Mouse (Mus musculus) heart, embryonic 12.5 days (tissue): Measurements from ENCODE around the gene Bcl7a. TPM values are rescaled to one million over a fixed set of nuclear protein-coding genes. Genes with fewer than 3 reads are reported as not detected.
A peak's percentile ranks its signal among the peaks of the same experiment; 100 is the strongest.

ENCODE experiments used
- ATAC-seq: fragments of 200-750 bp; cut with Nextera tagmentation; 2 replicates; pipeline ENCODE4 v1.8.0; 2017; ENCODE audit warnings: moderate TSS enrichment, moderate library complexity; ENCODE audit not compliant: insufficient number of reproducible peaks, low FRiP score
- H3K27ac ChIP-seq: fragments of 300-500 bp; sonication (generic); 2 replicates; pipeline ENCODE4 v1.5.1; 2016; ENCODE audit warnings: mild to moderate bottlenecking, moderate library complexity; ENCODE audit not compliant: poor library complexity, severe bottlenecking
- H3K27me3 ChIP-seq: fragments of 300-500 bp; sonication (generic); replicated peaks from 2 replicates; pipeline ENCODE4 v1.6.1; 2016; ENCODE audit warnings: mild to moderate bottlenecking, moderate library complexity
- H3K36me3 ChIP-seq: fragments of 300-500 bp; sonication (generic); 2 replicates; pipeline ENCODE4 v1.6.1; 2016; ENCODE audit warnings: mild to moderate bottlenecking, moderate library complexity
- H3K4me1 ChIP-seq: fragments of 300-500 bp; sonication (generic); replicated peaks from 2 replicates; pipeline ENCODE4 v1.6.1; 2016; ENCODE audit warnings: mild to moderate bottlenecking
- H3K4me2 ChIP-seq: fragments of 300-500 bp; sonication (generic); 2 replicates; pipeline ENCODE4 v1.6.1; 2016; ENCODE audit warnings: mild to moderate bottlenecking, moderate library complexity
- H3K4me3 ChIP-seq: fragments of 300-500 bp; sonication (generic); 2 replicates; pipeline ENCODE4 v1.5.1; 2016; ENCODE audit warnings: mild to moderate bottlenecking
- H3K9ac ChIP-seq: fragments of 300-500 bp; sonication (generic); 2 replicates; pipeline ENCODE4 v1.6.1; 2016; ENCODE audit warnings: mild to moderate bottlenecking, moderate library complexity
- H3K9me3 ChIP-seq: fragments of 300-500 bp; sonication (generic); replicated peaks from 2 replicates; pipeline ENCODE4 v1.6.1; 2016; ENCODE audit warnings: mild to moderate bottlenecking, moderate library complexity
- WGBS: fragments of 180-500 bp; shearing (Covaris S2); methylation state at CpG from one replicate; pipeline ENCODE4 v1.1.7; 2016; 5-methylcytosine and 5-hydroxymethylcytosine counted together
- polyA plus RNA-seq: library from polyadenylated mRNA; unstranded; fragments of >200 nt; fragmentation: Nextera tagmentation; extraction: Ambion mirVana; gene quantifications from 2 replicates; pipeline ENCODE4 v1.2.1, GENCODE M21; 2016

The Bcl7a gene
- polyA plus RNA-seq, 1 experiment from 2014 or later: 16.6 TPM

DNA sequence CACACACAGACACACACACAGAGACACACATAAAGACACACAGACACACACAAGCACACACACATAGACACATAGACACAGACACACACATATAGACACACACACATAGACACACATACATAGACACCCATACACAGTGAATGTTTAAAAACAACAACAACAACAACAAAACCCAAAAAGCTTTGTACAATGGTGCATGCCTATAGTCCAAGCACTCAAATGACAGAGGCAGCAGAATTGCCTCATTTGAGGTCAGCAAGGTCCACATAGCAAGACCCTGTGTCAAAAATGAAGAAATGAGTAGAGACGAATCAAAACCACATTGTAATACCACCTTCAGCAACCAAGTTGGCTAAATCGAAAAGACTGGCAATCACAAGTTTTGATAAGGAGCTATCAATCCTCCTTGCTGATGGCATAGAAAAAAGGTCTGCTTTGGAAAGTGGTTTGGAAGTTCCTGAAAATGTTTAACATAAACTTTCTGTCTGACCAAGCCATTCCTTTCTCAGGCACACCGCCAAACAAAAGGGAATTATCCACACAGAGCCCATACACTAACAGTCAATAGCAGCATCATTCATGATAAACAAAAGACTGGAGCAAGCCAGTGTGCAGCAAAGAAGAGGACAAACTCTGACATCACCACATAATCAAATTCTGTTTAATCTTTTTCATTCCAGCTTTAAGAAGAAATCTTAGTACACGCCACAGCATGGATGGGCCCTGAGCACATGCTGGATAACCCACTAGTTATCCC is 7.3 kb upstream of the Bcl7a start:
- no peak overlapping the region for H3K9ac ChIP-seq
- H3K4me1 ChIP-seq: no peaks in the 10 kb centered on the region
- WGBS: 68% methylated on average over 4 of the region's 4 CpGs
- no peak overlapping the region for H3K4me2 ChIP-seq
- no peaks in the 10 kb centered on the region for H3K9me3 ChIP-seq
- no peaks in the 10 kb centered on the region for H3K36me3 ChIP-seq
- no peak overlapping the region for H3K27ac ChIP-seq
- ATAC-seq: no peak
- no peak overlapping the region for H3K4me3 ChIP-seq
- H3K27me3 ChIP-seq: no peaks in the 10 kb centered on the region

DNA sequence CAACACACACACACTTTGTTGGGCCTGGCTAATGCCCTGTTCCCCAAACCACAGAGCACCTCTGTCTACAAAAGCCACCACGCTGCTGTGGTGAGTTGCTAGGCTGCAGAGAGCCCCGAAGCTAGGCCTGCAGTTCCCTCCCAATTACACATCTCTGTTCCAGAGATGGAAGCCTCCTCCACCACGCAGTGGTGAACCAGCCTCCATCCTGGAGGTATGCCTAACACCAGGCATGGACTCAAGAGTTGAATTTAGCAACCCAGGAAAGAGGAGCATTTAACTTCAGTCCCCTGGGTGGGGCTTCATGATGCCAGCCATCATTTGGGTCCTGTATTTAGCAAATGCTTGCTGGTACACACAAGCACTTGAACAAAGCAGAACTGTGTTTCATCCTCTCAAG is 5.2 kb upstream of the Bcl7a start:
- no peak for ATAC-seq
- no peak overlapping the region for H3K27ac ChIP-seq
- no peaks in the 10 kb centered on the region for H3K36me3 ChIP-seq
- H3K27me3 ChIP-seq: no peaks in the 10 kb centered on the region
- no peaks in the 10 kb centered on the region for H3K9me3 ChIP-seq
- no peak overlapping the region for H3K9ac ChIP-seq
- H3K4me3 ChIP-seq: no peak overlapping the region
- H3K4me1 ChIP-seq: peaks cover 2% of the 10 kb centered on the region; the same call in 1 of the 2 replicates
- H3K4me2 ChIP-seq: no peak overlapping the region
- WGBS: 75% methylated on average over 3 of the region's 3 CpGs

DNA sequence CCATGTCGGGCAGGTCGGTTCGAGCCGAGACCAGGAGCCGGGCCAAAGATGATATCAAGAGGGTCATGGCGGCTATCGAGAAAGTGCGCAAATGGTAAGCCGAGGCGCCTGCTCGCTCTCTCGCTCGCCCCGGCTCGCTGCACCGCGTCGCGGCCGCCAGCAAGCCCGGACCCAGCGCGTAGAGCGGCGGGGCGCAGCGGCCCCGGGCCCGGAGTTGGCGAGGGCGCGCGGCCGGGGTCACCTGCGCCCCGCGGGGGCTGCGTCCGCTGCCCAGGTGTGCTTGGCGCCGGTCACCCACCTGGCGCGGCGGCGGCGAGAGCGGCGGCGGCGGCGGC is 961 bp downstream of the Bcl7a start:
- under 1% methylated on average over 51 of the region's 51 CpGs for WGBS
- Histone ChIP-seq H3K9ac (peak overlapping the region; percentile 98), H3K4me2 (peak overlapping the region; percentile 92), H3K36me3 (peaks cover 4% of the 10 kb centered on the region; the same call in 1 of the 2 replicates), H3K27ac (peak overlapping the region; percentile 97), H3K27me3 (no peaks in the 10 kb centered on the region), H3K4me3 (peak overlapping the region; percentile 75), H3K9me3 (no peaks in the 10 kb centered on the region), H3K4me1 (peaks cover 32% of the 10 kb centered on the region)
- ATAC-seq: peak; percentile 46

DNA sequence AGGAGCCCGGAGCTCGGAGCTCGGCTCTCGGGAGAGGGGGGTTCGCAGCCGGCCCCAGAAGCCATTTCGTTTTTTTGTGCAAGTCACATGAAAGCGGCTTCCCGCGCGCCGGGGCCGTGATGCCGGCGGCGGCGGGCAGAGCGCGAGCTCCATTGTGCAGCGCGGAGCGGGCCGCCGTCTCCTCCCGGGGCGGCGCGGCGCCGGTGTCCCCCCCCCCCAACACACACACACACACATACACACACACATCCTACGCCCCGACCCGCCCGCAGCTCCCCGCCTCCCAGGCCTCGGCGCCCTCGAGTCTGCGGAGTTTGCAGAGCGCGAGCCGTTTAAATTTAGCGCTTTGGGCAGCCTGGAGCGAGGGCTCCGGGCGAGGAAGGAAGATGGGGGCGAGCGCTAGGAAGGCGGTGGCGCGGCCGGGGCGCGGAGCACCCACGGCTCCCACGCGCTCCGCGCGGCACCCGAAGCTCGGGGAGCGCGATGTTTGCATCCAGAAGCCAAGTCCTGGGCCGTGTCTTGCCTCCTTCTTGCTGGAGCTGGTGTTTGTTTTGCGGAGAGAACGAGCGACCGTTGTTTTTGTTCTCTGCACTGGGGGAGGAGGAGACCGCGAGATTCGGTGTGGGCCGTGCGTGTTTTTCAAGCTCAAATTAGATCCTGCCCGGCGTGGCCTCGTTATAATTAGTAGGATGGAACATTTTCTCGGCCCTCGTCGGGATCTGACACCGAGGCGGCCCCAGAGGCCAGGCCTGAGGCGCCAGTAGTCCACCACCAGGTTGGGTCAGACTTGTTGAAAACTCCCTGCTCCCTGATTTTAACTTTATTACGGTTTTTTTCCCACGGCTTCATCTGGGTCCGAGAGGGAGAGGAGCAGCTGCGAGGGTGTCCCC is 1.6 kb downstream of the Bcl7a start:
- Histone ChIP-seq H3K4me1 (peaks cover 35% of the 10 kb centered on the region), H3K27ac (peak overlapping the region; percentile 97), H3K27me3 (no peaks in the 10 kb centered on the region), H3K9ac (peak overlapping the region; percentile 98), H3K4me2 (peak overlapping the region; percentile 92), H3K9me3 (no peaks in the 10 kb centered on the region), H3K4me3 (peak overlapping the region; percentile 75), H3K36me3 (peaks cover 4% of the 10 kb centered on the region; the same call in 1 of the 2 replicates)
- WGBS: under 1% methylated on average over 77 of the region's 87 CpGs
- ATAC-seq: peak; percentile 58

DNA sequence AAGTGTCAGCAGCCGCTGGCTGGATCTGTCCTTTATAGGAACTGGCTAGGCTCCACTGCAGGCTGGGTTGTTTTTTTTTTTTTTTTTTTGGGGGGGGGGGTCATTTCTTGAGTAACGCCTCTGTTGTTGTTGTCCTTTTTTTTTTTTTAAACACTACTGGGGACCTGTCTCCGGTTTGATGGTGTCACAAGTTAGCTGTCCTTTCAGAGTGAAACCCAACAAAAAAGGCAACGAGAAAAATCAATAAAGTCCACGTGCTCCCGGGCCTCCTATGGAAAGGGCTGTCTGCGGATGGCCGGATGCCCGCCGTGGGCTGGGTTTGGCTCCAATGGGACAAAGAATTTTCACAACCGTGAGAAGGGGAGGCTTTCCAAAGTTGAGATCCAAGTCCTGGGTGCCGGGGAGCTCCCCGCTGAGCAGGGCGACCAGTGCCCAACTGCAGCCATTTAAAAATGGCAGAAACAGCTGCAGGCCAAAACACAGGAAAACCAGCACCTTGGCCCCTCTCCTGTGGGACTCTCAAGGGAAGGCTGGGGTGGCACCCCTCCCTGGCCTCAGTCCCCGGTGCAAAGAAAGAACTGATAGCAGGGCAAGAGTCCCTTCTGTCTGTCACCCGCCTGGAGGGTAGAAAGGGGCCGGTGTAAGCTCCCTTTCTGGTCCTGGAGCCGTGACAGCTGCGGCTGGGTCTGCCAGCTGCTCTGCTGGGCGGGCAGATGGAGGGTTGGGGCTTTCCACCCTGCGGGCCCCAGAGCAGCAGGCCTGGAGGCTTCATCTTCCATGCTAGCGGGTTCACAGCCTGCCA is 2.4 kb downstream of the Bcl7a start:
- Histone ChIP-seq H3K27ac (peak overlapping the region; percentile 97), H3K4me3 (peak overlapping the region; percentile 75), H3K4me1 (peaks cover 43% of the 10 kb centered on the region), H3K4me2 (peak overlapping the region; percentile 92), H3K36me3 (peaks cover 4% of the 10 kb centered on the region; the same call in 1 of the 2 replicates), H3K9ac (peak overlapping the region; percentile 98), H3K27me3 (no peaks in the 10 kb centered on the region), H3K9me3 (no peaks in the 10 kb centered on the region)
- no peak for ATAC-seq
- 3% methylated on average over 22 of the region's 22 CpGs for WGBS

DNA sequence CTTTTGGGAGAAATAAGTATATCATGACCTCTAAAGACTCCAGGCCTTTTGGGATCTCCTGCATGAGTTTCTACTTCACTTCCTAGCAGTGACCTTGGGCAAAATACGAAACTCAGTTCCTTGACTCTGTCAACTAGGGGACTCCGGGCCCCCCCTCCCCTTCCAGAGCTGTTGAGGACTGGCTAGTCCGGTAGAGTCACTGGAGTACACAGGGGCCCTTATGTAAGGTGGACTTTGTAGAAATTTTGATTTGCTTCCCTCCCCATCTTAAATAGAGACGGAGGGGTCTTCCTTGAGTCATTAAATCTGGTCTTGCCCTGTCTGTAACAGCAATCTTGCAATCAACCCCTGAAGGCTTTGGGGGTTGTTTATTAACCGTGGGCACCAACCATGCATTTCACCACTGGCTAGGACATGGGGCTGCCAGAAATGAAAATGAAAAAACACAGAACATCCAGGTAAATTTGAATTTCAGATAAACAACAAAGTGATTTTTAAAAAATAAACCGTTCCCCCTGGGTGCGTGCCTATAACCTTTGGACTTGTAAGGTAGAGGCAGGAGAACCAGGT is 3.2 kb downstream of the Bcl7a start:
- peak overlapping the region; percentile 97 for H3K27ac ChIP-seq
- no peaks in the 10 kb centered on the region for H3K27me3 ChIP-seq
- 65% methylated on average over 7 of the region's 7 CpGs for WGBS
- peaks cover 50% of the 10 kb centered on the region for H3K4me1 ChIP-seq
- peaks cover 4% of the 10 kb centered on the region; the same call in 1 of the 2 replicates for H3K36me3 ChIP-seq
- peak overlapping the region; percentile 98 for H3K9ac ChIP-seq
- H3K9me3 ChIP-seq: no peaks in the 10 kb centered on the region
- peak overlapping the region; percentile 92 for H3K4me2 ChIP-seq
- no peak for ATAC-seq
- peak overlapping the region; percentile 75 for H3K4me3 ChIP-seq

DNA sequence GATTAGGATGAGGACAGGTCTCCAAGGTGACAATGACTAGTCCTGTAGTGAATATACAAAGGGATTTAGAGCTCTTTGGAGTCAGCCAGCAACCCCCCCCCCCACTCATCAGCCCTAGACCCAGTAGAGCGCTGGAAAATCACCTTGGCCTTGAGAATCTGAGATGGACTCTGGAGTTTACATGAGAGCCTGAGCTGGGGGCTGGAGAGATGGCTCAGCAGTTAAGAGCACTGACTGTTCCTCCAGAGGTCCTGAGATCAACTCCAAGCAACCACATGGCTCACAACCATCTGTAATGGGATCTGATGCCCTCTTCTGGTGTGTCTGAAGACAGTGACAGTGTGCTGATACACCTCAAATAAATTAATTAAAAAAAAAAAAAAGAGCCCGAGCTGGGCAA is 4.4 kb downstream of the Bcl7a start:
- Histone ChIP-seq H3K27me3 (no peaks in the 10 kb centered on the region), H3K27ac (no peak overlapping the region), H3K9ac (no peak overlapping the region), H3K4me3 (no peak overlapping the region), H3K9me3 (no peaks in the 10 kb centered on the region), H3K4me2 (no peak overlapping the region), H3K4me1 (peaks cover 61% of the 10 kb centered on the region), H3K36me3 (peaks cover 4% of the 10 kb centered on the region; the same call in 1 of the 2 replicates)
- WGBS: 78% methylated on average over 2 of the region's 2 CpGs
- ATAC-seq: no peak

DNA sequence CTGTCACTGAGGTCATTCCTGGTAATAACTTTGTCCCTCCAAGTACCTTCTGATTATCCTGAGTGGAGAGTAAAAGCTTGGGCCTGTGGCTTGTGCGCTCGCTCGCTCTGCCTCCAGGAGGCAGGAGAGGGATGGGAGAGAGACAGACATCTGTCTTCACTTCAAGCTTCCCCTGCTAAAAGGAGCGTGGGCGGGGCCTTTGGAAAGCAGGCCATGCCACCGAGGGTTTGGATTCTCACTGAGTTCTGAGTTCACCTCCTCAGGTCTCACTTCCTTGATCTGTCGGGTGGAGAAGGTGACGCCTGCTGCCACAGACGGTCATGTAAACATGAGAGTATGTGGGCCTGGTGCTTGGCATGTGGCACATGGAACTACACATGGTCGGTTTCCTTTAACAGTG is 6.8 kb downstream of the Bcl7a start:
- 0 out of 2 replicates have a peak overlapping the region, but pooled peaks have one; percentile 7 for H3K27ac ChIP-seq
- H3K4me3 ChIP-seq: no peak overlapping the region
- H3K9me3 ChIP-seq: no peaks in the 10 kb centered on the region
- H3K9ac ChIP-seq: no peak overlapping the region
- no peak overlapping the region for H3K4me2 ChIP-seq
- peaks cover 61% of the 10 kb centered on the region for H3K4me1 ChIP-seq
- H3K36me3 ChIP-seq: peaks cover 11% of the 10 kb centered on the region
- H3K27me3 ChIP-seq: no peaks in the 10 kb centered on the region
- 44% methylated on average over 10 of the region's 10 CpGs for WGBS
- ATAC-seq: no peak

DNA sequence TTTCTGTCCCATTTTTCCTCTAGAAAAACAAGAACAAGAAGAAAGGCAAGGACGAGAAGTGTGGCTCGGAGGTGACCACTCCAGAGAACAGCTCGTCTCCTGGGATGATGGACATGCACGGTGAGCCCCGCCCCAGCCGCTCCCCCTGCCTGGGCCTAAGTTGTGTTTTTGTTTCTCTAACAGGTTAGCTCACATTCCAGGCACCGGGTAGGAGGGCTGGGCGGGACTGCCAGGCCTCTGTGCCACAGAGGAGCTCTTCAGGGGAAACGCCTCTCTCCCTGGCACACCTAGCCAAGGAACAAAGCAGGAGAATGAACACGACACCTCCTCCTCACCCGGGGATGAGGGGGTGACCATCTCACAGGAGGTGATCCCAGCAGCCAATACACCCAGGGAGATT is 12.3 kb downstream of the Bcl7a start:
- Histone ChIP-seq H3K4me2 (no peak overlapping the region), H3K4me1 (peaks cover 24% of the 10 kb centered on the region), H3K9me3 (no peaks in the 10 kb centered on the region), H3K9ac (no peak overlapping the region), H3K27ac (no peak overlapping the region), H3K36me3 (peaks cover 59% of the 10 kb centered on the region), H3K4me3 (no peak overlapping the region), H3K27me3 (no peaks in the 10 kb centered on the region)
- ATAC-seq: no peak
- WGBS: 83% methylated on average over 11 of the region's 11 CpGs

DNA sequence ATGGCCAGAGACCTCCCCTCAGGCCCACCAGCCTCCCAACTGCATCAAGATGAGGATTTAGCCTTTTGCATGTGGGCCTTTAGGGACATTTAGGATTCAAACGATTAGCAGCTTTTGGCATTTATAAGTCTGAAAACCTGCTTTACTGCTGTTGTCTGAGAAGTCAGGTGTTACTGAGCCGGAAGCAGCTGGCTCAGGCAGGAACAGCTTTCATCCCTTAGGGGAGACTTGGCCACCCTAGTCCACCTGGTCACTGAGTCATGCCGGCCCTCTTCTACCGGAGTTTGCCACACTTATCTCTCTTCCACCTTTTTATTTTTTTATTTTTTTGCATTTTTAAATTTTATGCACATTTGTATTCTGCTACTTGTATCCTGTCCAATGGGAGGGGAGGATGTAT is 13.6 kb downstream of the Bcl7a start:
- no peaks in the 10 kb centered on the region for H3K9me3 ChIP-seq
- ATAC-seq: no peak
- H3K36me3 ChIP-seq: peaks cover 73% of the 10 kb centered on the region
- no peak overlapping the region for H3K4me3 ChIP-seq
- no peaks in the 10 kb centered on the region for H3K27me3 ChIP-seq
- WGBS: 90% methylated on average over 4 of the region's 4 CpGs
- no peak overlapping the region for H3K9ac ChIP-seq
- H3K27ac ChIP-seq: no peak overlapping the region
- no peak overlapping the region for H3K4me2 ChIP-seq
- H3K4me1 ChIP-seq: peaks cover 12% of the 10 kb centered on the region
